Mouse (Mus musculus): ENCODE measurements around the gene Ms4a15.

DNA sequence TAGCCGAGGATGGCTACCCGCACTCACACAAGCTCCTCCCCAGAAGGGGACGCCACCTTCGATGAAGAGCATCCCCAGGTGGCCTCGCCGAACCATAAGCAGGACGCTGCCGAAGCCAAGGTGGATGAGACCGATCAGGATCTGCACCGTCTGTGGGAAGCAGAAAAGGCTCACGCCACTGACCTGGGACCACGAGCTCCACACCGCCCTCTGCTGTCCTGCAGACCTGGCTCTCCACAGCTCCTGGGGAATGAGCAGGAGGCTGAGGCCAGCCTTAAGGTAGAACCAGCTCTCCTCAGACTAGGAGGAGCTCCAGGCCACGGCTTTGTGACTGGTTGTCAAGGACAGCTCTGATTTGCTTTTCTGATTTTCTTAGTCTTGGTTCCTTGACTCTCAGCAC, 9.9 kb downstream of the Ms4a15 start:
- TF ChIP-seq POLR2A (IDR thresholded peaks at IDR 0.05; ENCODE audit: borderline replicate concordance, control insufficient read depth, low read depth, low read length) (no peak), CTCF (IDR thresholded peaks at IDR 0.05; ENCODE audit: control insufficient read depth, insufficient read depth, low read length) (peak; percentile 74)

Measured in bone marrow, adult 2 months (tissue).